Mouse (Mus musculus): ENCODE measurements around the gene 9030612E09Rik. TPM values are rescaled to one million over a fixed set of nuclear protein-coding genes. Genes with fewer than 3 reads are reported as not detected.

Gene 9030612E09Rik
- polyA plus RNA-seq (2012; rRNA removed) (1.9 and 2.4 TPM in 2 replicates), polyA plus RNA-seq (2014; fragmentation: Nextera tagmentation; extraction: Ambion mirVana) (1.1 and 1.4 TPM in 2 replicates)

DNA sequence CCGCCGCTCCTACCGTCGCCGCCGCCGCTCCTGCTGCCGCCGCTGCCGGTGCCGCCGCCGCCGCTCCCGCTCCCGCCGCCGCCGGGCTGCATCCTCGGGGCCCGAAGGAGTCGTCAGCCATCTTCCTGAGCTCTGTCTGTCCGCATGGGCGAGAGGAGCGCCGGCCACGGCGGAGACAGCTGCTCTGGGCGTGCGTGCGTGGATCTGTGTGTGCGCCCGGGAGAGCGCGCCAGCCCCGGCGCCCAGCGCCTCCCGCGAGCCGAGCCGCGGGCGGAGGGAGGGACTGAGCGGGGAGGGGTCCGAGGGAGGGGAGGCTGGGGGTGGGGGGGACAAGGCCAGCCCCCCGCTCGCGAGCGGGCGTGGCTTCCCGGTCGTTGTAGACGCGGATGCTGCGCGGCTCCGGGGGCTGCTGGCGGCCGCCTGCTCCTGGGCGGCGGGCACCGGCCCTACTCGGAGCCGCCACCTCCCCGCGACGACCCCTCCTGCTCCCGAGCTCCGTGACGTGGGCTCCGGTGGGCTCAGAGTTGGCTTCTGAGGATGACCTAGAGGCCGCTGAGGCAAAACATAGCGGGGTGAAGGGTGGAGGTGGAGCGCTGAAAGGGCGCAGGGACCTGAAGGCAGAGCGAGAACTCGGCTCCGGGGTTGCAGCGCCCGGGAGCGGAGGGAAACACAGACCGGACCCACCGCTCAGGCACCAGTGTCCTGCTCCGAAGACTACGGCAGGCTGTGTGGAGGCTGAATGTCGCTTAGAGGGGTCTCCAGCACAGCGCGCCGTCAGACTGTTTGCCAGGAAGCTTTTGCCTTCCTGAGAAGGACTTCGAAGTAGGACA lies at the start of gene 9030612E09Rik, which contains the start of gene Sobp:
Gene 9030612E09Rik (plus strand): TSS at position 379 of the 830 bp plus-strand sequence.
Gene Sobp (minus strand): TSS at position 205 of the 830 bp plus-strand sequence.
- H3K4me1 ChIP-seq (ENCODE audit: control insufficient read depth, insufficient read depth, low read length), result peaks cover 19% of the 10 kb centered on the region
- TF ChIP-seq POLR2A (IDR thresholded peaks at IDR 0.05; ENCODE audit: borderline replicate concordance, extremely low read depth, insufficient read depth, insufficient read length), result no peak
- DNase-seq (ENCODE audit: low spot score) (peak; percentile 90), ATAC-seq (ENCODE audit: low FRiP score, low read depth) (peak; percentile 80)
- 0 out of 2 replicates have a peak, but pooled peaks cover 20% of the 10 kb centered on the region for H3K27me3 ChIP-seq (ENCODE audit: control insufficient read depth, insufficient read depth, low read length)
- 0% methylated on average over 39 of the region's 91 CpGs for WGBS
- H3K4me2 ChIP-seq (replicated peaks; ENCODE audit: low read depth, low read length, severe bottlenecking), result peak within 1 kb of the TSS; percentile 71
- peak within 1 kb of the TSS; percentile 83 for H3K4me3 ChIP-seq (replicated peaks; ENCODE audit: low read length)
- H3K36me3 ChIP-seq (ENCODE audit: control insufficient read depth, insufficient read depth, low read length), result no peaks in the 10 kb centered on the region
- peak within 1 kb of the TSS; percentile 79 for H3K9ac ChIP-seq (ENCODE audit: low read depth, low read length, severe bottlenecking)
- no peaks in the 10 kb centered on the region for H3K9me3 ChIP-seq (ENCODE audit: control insufficient read depth, low read length)
- H3K27ac ChIP-seq (replicated peaks; ENCODE audit: low read depth, low read length), result peak within 1 kb of the TSS; percentile 86

DNA sequence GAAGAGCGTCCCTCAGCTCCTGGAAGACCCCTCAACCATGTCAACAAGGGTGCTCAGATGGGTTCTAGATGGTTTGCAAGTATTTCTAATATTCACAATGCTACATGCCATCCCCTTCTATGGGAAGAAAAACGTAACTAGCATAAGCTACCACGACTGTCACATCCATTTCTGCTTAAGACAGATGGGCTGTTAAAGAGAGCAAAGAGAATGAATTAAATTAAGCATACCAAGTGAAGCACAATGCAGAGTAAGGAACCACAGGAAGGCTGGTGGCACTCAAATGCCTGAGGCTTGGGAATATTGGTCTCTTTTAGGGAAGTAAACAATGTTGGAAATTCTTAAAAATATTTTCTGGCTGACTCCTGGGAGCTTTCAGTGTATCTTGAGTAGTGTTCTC lies 45.8 kb upstream of the 9030612E09Rik start:
- TF ChIP-seq POLR2A (IDR thresholded peaks at IDR 0.05; ENCODE audit: borderline replicate concordance, extremely low read depth, insufficient read depth, insufficient read length), result no peak
- Histone ChIP-seq H3K4me3 (replicated peaks; ENCODE audit: low read length) (no peak overlapping the region), H3K9ac (ENCODE audit: low read depth, low read length, severe bottlenecking) (no peak overlapping the region), H3K36me3 (ENCODE audit: control insufficient read depth, insufficient read depth, low read length) (no peaks in the 10 kb centered on the region; the same call in 1 of the 2 replicates), H3K27me3 (ENCODE audit: control insufficient read depth, insufficient read depth, low read length) (no peaks in the 10 kb centered on the region), H3K4me2 (replicated peaks; ENCODE audit: low read depth, low read length, severe bottlenecking) (no peak overlapping the region), H3K9me3 (ENCODE audit: control insufficient read depth, low read length) (no peaks in the 10 kb centered on the region), H3K27ac (replicated peaks; ENCODE audit: low read depth, low read length) (no peak overlapping the region), H3K4me1 (ENCODE audit: control insufficient read depth, insufficient read depth, low read length) (peaks cover 8% of the 10 kb centered on the region)
- no peak for DNase-seq (ENCODE audit: low spot score)
- WGBS, result 80% methylated on average over 3 of the region's 3 CpGs
- ATAC-seq (ENCODE audit: low FRiP score, low read depth), result no peak

- Histone ChIP-seq H3K27ac (replicated peaks; ENCODE audit: low read depth, low read length) (no peak overlapping the region), H3K36me3 (ENCODE audit: control insufficient read depth, insufficient read depth, low read length) (no peaks in the 10 kb centered on the region), H3K4me1 (ENCODE audit: control insufficient read depth, insufficient read depth, low read length) (no peaks in the 10 kb centered on the region), H3K4me3 (replicated peaks; ENCODE audit: low read length) (no peak overlapping the region), H3K27me3 (ENCODE audit: control insufficient read depth, insufficient read depth, low read length) (no peaks in the 10 kb centered on the region), H3K9me3 (ENCODE audit: control insufficient read depth, low read length) (no peaks in the 10 kb centered on the region; the same call in 1 of the 2 replicates), H3K9ac (ENCODE audit: low read depth, low read length, severe bottlenecking) (no peak overlapping the region), H3K4me2 (replicated peaks; ENCODE audit: low read depth, low read length, severe bottlenecking) (no peak overlapping the region)
- DNase-seq (ENCODE audit: low spot score), result no peak
- 84% methylated on average over 11 of the region's 11 CpGs for WGBS
- no peak for ATAC-seq (ENCODE audit: low FRiP score, low read depth)
- TF ChIP-seq POLR2A (IDR thresholded peaks at IDR 0.05; ENCODE audit: borderline replicate concordance, extremely low read depth, insufficient read depth, insufficient read length), result no peak
Observed at GRCm38 (mm10) chr10:43134027-43134426, 40.5 kb upstream of the 9030612E09Rik start.

GRCm38 (mm10) chr10:43143173-43143572 lies 31.3 kb upstream of the 9030612E09Rik start:
- no peak for TF ChIP-seq POLR2A (IDR thresholded peaks at IDR 0.05; ENCODE audit: borderline replicate concordance, extremely low read depth, insufficient read depth, insufficient read length)
- ATAC-seq (ENCODE audit: low FRiP score, low read depth) (no peak), DNase-seq (ENCODE audit: low spot score) (no peak)
- H3K9me3 ChIP-seq (ENCODE audit: control insufficient read depth, low read length), result no peaks in the 10 kb centered on the region
- H3K27me3 ChIP-seq (ENCODE audit: control insufficient read depth, insufficient read depth, low read length), result no peaks in the 10 kb centered on the region
- H3K27ac ChIP-seq (replicated peaks; ENCODE audit: low read depth, low read length), result no peak overlapping the region
- 88% methylated on average over 9 of the region's 9 CpGs for WGBS
- H3K9ac ChIP-seq (ENCODE audit: low read depth, low read length, severe bottlenecking), result no peak overlapping the region
- H3K4me2 ChIP-seq (replicated peaks; ENCODE audit: low read depth, low read length, severe bottlenecking), result no peak overlapping the region
- H3K36me3 ChIP-seq (ENCODE audit: control insufficient read depth, insufficient read depth, low read length), result 0 out of 2 replicates have a peak, but pooled peaks cover 4% of the 10 kb centered on the region
- no peak overlapping the region for H3K4me3 ChIP-seq (replicated peaks; ENCODE audit: low read length)
- no peaks in the 10 kb centered on the region for H3K4me1 ChIP-seq (ENCODE audit: control insufficient read depth, insufficient read depth, low read length)

DNA sequence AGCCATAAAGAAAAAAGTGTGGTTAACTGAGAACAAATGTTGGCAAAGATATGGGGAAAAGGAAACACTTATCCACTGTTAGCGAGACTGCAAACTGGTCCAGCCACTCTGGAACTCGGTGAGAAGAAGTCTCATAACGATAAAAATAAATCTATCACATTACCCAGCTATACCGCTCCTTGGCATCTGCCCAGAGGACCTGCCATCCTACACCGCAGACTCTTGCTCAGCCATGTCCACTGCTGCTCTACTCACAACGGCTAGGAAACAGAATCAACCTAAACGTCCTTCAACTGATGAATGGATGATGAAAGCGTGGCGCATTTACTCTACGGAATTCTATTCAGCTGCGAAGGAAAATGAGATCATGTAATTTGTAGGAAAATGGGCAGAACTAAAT lies 26.0 kb upstream of the 9030612E09Rik start:
- no peak for DNase-seq (ENCODE audit: low spot score)
- TF ChIP-seq POLR2A (IDR thresholded peaks at IDR 0.05; ENCODE audit: borderline replicate concordance, extremely low read depth, insufficient read depth, insufficient read length), result no peak
- Histone ChIP-seq H3K27ac (replicated peaks; ENCODE audit: low read depth, low read length) (no peak overlapping the region), H3K9me3 (ENCODE audit: control insufficient read depth, low read length) (no peaks in the 10 kb centered on the region), H3K36me3 (ENCODE audit: control insufficient read depth, insufficient read depth, low read length) (0 out of 2 replicates have a peak, but pooled peaks cover 10% of the 10 kb centered on the region), H3K4me3 (replicated peaks; ENCODE audit: low read length) (no peak overlapping the region), H3K4me1 (ENCODE audit: control insufficient read depth, insufficient read depth, low read length) (peaks cover 1% of the 10 kb centered on the region; the same call in 1 of the 2 replicates), H3K27me3 (ENCODE audit: control insufficient read depth, insufficient read depth, low read length) (no peaks in the 10 kb centered on the region), H3K9ac (ENCODE audit: low read depth, low read length, severe bottlenecking) (no peak overlapping the region), H3K4me2 (replicated peaks; ENCODE audit: low read depth, low read length, severe bottlenecking) (no peak overlapping the region)
- no peak for ATAC-seq (ENCODE audit: low FRiP score, low read depth)
- WGBS, result 77% methylated on average over 11 of the region's 11 CpGs

All from limb, embryonic 14.5 days (tissue).